Mouse (Mus musculus): ENCODE data around the gene P4ha2. TPM values are rescaled to one million over a fixed set of nuclear protein-coding genes. Genes with fewer than 3 reads are reported as not detected.

P4ha2 gene
- total and polyA plus RNA-seq, 3 experiments = 0.22 TPM; not detected in 2

- Histone ChIP-seq H3K4me1 (ENCODE audit: insufficient read depth, low read depth, low read length) (no peaks in the 10 kb centered on the region), H3K4me3 (ENCODE audit: low read depth, low read length) (no peak overlapping the region), H3K9me3 (replicated peaks) (peaks cover 2% of the 10 kb centered on the region; the same call in 1 of the 2 replicates), H3K27me3 (ENCODE audit: insufficient read depth, low read length) (no peaks in the 10 kb centered on the region), H3K36me3 (replicated peaks) (no peaks in the 10 kb centered on the region)
- TF ChIP-seq CTCF (IDR thresholded peaks at IDR 0.05; ENCODE audit: low read depth, low read length) (no peak), GATA2 (IDR thresholded peaks at IDR 0.05; ENCODE audit: borderline replicate concordance, low read depth, low read length) (no peak)
- DNase-seq (ENCODE audit: low spot score) (no peak), ATAC-seq (ENCODE audit: extremely low read depth, insufficient number of reproducible peaks, low FRiP score, poor library complexity, severe bottlenecking) (no peak)
Measured at GRCm38 (mm10) chr11:54145990-54146389, 46.1 kb downstream of the P4ha2 start.

GRCm38 (mm10) chr11:54149791-54150465 lies 50.0 kb downstream of the P4ha2 start:
- H3K27me3 ChIP-seq (ENCODE audit: insufficient read depth, low read length) = no peaks in the 10 kb centered on the region
- TF ChIP-seq CTCF (IDR thresholded peaks at IDR 0.05; ENCODE audit: low read depth, low read length) (no peak), GATA2 (IDR thresholded peaks at IDR 0.05; ENCODE audit: borderline replicate concordance, low read depth, low read length) (no peak), TAL1 (conservative IDR thresholded peaks at IDR 0.05; ENCODE audit: low read depth, low read length) (no peak), POLR2AphosphoS5 (IDR thresholded peaks at IDR 0.05; ENCODE audit: insufficient replicate concordance, low read depth, low read length) (no peak), GATA1 (IDR thresholded peaks at IDR 0.05; ENCODE audit: borderline replicate concordance, low read length) (no peak)
- ATAC-seq (ENCODE audit: extremely low read depth, insufficient number of reproducible peaks, low FRiP score, poor library complexity, severe bottlenecking) (no peak), DNase-seq (ENCODE audit: low spot score) (no peak)
- H3K4me1 ChIP-seq (ENCODE audit: insufficient read depth, low read depth, low read length) = no peaks in the 10 kb centered on the region
- H3K36me3 ChIP-seq (replicated peaks) = no peaks in the 10 kb centered on the region
- peaks cover 2% of the 10 kb centered on the region; the same call in 1 of the 2 replicates for H3K9me3 ChIP-seq (replicated peaks)
- H3K4me3 ChIP-seq (ENCODE audit: low read depth, low read length) = no peak overlapping the region

- H3K4me3 ChIP-seq (ENCODE audit: low read depth, low read length) = no peak overlapping the region
- H3K9me3 ChIP-seq (replicated peaks) = peaks cover 2% of the 10 kb centered on the region; the same call in 1 of the 2 replicates
- DNase-seq (ENCODE audit: low spot score) (no peak), ATAC-seq (ENCODE audit: extremely low read depth, insufficient number of reproducible peaks, low FRiP score, poor library complexity, severe bottlenecking) (no peak)
- H3K4me1 ChIP-seq (ENCODE audit: insufficient read depth, low read depth, low read length) = no peaks in the 10 kb centered on the region
- H3K27me3 ChIP-seq (ENCODE audit: insufficient read depth, low read length) = no peaks in the 10 kb centered on the region
- no peaks in the 10 kb centered on the region for H3K36me3 ChIP-seq (replicated peaks)
- TF ChIP-seq CTCF (IDR thresholded peaks at IDR 0.05; ENCODE audit: low read depth, low read length) = no peak
- no peak for TF ChIP-seq GATA1 (IDR thresholded peaks at IDR 0.05; ENCODE audit: borderline replicate concordance, low read length)
- no peak for TF ChIP-seq TAL1 (conservative IDR thresholded peaks at IDR 0.05; ENCODE audit: low read depth, low read length)
- no peak for TF ChIP-seq POLR2AphosphoS5 (IDR thresholded peaks at IDR 0.05; ENCODE audit: insufficient replicate concordance, low read depth, low read length)
- TF ChIP-seq GATA2 (IDR thresholded peaks at IDR 0.05; ENCODE audit: borderline replicate concordance, low read depth, low read length) = no peak
Measured at GRCm38 (mm10) chr11:54151141-54151540, 51.2 kb downstream of the P4ha2 start.

GRCm38 (mm10) chr11:54152957-54153356 lies 53.1 kb downstream of the P4ha2 start:
- Histone ChIP-seq H3K4me3 (ENCODE audit: low read depth, low read length) (no peak overlapping the region), H3K27me3 (ENCODE audit: insufficient read depth, low read length) (no peaks in the 10 kb centered on the region), H3K4me1 (ENCODE audit: insufficient read depth, low read depth, low read length) (no peaks in the 10 kb centered on the region), H3K9me3 (replicated peaks) (peaks cover 2% of the 10 kb centered on the region; the same call in 1 of the 2 replicates), H3K36me3 (replicated peaks) (no peaks in the 10 kb centered on the region)
- ATAC-seq (ENCODE audit: extremely low read depth, insufficient number of reproducible peaks, low FRiP score, poor library complexity, severe bottlenecking) (no peak), DNase-seq (ENCODE audit: low spot score) (no peak)
- no peak for TF ChIP-seq GATA2 (IDR thresholded peaks at IDR 0.05; ENCODE audit: borderline replicate concordance, low read depth, low read length)
- no peak for TF ChIP-seq GATA1 (IDR thresholded peaks at IDR 0.05; ENCODE audit: borderline replicate concordance, low read length)
- no peak for TF ChIP-seq TAL1 (conservative IDR thresholded peaks at IDR 0.05; ENCODE audit: low read depth, low read length)

- Histone ChIP-seq H3K27me3 (ENCODE audit: insufficient read depth, low read length) (no peaks in the 10 kb centered on the region), H3K4me1 (ENCODE audit: insufficient read depth, low read depth, low read length) (no peaks in the 10 kb centered on the region), H3K4me3 (ENCODE audit: low read depth, low read length) (no peak overlapping the region), H3K36me3 (replicated peaks) (no peaks in the 10 kb centered on the region), H3K9me3 (replicated peaks) (no peaks in the 10 kb centered on the region)
- DNase-seq (ENCODE audit: low spot score) (no peak), ATAC-seq (ENCODE audit: extremely low read depth, insufficient number of reproducible peaks, low FRiP score, poor library complexity, severe bottlenecking) (no peak)
- no peak for TF ChIP-seq GATA2 (IDR thresholded peaks at IDR 0.05; ENCODE audit: borderline replicate concordance, low read depth, low read length)
- TF ChIP-seq TAL1 (conservative IDR thresholded peaks at IDR 0.05; ENCODE audit: low read depth, low read length) = no peak
- no peak for TF ChIP-seq GATA1 (IDR thresholded peaks at IDR 0.05; ENCODE audit: borderline replicate concordance, low read length)
- no peak for TF ChIP-seq POLR2AphosphoS5 (IDR thresholded peaks at IDR 0.05; ENCODE audit: insufficient replicate concordance, low read depth, low read length)
- no peak for TF ChIP-seq CTCF (IDR thresholded peaks at IDR 0.05; ENCODE audit: low read depth, low read length)
Measured at GRCm38 (mm10) chr11:54155864-54156263, 56.0 kb downstream of the P4ha2 start.

- DNase-seq (ENCODE audit: low spot score) (no peak), ATAC-seq (ENCODE audit: extremely low read depth, insufficient number of reproducible peaks, low FRiP score, poor library complexity, severe bottlenecking) (no peak)
- Histone ChIP-seq H3K27me3 (ENCODE audit: insufficient read depth, low read length) (no peaks in the 10 kb centered on the region), H3K4me3 (ENCODE audit: low read depth, low read length) (no peak overlapping the region), H3K36me3 (replicated peaks) (no peaks in the 10 kb centered on the region), H3K9me3 (replicated peaks) (no peaks in the 10 kb centered on the region), H3K4me1 (ENCODE audit: insufficient read depth, low read depth, low read length) (no peaks in the 10 kb centered on the region)
- TF ChIP-seq CTCF (IDR thresholded peaks at IDR 0.05; ENCODE audit: low read depth, low read length) (no peak), TAL1 (conservative IDR thresholded peaks at IDR 0.05; ENCODE audit: low read depth, low read length) (no peak), POLR2AphosphoS5 (IDR thresholded peaks at IDR 0.05; ENCODE audit: insufficient replicate concordance, low read depth, low read length) (no peak), GATA1 (IDR thresholded peaks at IDR 0.05; ENCODE audit: borderline replicate concordance, low read length) (no peak), GATA2 (IDR thresholded peaks at IDR 0.05; ENCODE audit: borderline replicate concordance, low read depth, low read length) (no peak)
Measured at GRCm38 (mm10) chr11:54156504-54156903, 56.6 kb downstream of the P4ha2 start.
